Mouse (Mus musculus) CD4-positive, CD25-positive, alpha-beta regulatory T cell (primary cell): ENCODE results near the gene Olfr1044. TPM values are rescaled to one million over a fixed set of nuclear protein-coding genes. Genes with fewer than 3 reads are reported as not detected.

ENCODE experiments used
- polyA plus RNA-seq: library from polyadenylated mRNA; unstranded; fragments of 100-300 nt; shearing (Covaris generic); gene quantifications from one replicate; pipeline ENCODE4 v1.2.1, GENCODE M21; 2017

The Olfr1044 gene
- polyA plus RNA-seq: not detected

DNA sequence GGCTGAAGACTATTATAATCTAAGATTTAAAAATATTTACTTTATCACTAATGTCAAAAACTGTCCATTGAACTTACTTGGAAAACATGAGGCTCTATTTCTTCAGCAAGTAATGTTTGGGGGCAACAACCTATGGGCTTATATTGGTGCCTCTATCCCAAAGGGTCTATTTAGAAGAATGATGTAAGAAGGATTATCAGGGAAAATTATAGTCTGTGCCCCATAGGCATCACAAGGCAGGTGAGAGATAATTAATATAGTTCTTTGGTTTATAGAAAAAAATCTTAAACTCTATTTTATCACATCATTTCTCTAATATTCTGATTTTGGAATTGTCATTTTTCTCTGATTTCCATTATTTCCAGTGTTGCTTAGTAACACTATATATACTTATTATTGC lies at the start of gene Olfr1044:
Gene Olfr1044, minus strand, starts transcription at position 101 of the 400 bp plus-strand sequence.

DNA sequence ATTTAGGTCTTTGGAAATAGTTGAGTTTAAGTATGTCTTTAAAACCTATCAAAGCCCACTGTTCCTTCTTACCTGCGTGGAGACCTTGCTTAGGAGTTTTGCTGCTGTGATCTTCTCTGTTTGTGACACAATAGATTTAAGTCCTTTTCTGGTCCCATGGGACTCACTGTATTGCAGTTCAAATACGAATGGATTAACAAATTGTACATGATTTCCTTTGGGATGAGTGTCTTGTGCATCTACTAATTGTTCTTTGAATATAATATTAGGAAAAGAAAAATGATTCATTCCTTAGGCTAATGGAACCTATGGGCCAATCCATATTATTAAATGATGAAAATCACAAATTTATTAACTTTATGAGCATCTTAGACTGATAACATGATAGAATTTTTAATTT lies 41.6 kb upstream of the Olfr1044 start, which contains the start of gene Olfr1046:
Gene Olfr1046, minus strand, starts transcription at position 101 of the 400 bp plus-strand sequence.

DNA sequence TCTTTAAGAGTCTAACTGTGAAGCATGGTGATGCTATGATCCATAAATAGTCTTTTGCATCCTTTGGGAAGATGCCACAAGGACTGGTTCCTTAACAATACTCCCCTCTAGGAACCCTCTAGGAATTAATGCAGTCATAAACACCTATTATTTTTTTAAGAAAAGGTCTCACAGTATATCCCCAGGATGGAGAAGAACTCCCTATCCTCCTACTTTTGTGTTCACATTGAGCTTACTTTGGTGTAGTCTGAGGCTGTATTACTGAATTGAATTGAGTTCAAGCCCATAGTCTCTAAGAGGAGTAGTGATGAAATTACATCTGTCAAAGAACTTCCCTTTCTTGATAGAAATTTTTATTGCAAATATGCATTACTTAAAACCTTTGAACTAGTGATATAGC lies 25.3 kb upstream of the Olfr1044 start, which contains the start of gene Olfr1045:
Gene Olfr1045, minus strand, starts transcription at position 101 of the 400 bp plus-strand sequence.

GRCm38 (mm10) chr2:86185583-86185982 lies 8.0 kb upstream of the Olfr1044 start, which contains the start of gene Olfr52:
Gene Olfr52 (minus strand): TSS chr2:86185683.

DNA sequence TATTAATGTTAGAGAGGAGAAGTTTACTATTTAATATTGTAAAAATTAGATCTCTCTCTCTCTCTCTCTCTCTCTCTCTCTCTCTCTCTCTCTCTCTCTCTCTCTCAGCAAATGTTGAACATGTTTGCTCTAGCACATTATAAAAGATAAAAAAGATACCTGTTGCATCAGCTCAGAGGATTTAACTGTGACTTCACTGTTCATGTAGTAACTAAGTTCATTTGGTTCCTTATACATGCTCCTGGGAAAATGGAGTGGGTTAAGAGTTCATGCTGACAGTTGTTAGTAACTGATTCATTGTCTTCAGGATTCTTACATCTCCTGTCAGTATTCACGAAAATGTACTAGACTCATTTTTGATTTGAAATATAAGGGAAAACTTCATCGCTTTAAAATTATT lies 10.2 kb downstream of the Olfr1044 start, which contains the start of gene Olfr1043:
Gene Olfr1043, minus strand, starts transcription at position 101 of the 400 bp plus-strand sequence.

DNA sequence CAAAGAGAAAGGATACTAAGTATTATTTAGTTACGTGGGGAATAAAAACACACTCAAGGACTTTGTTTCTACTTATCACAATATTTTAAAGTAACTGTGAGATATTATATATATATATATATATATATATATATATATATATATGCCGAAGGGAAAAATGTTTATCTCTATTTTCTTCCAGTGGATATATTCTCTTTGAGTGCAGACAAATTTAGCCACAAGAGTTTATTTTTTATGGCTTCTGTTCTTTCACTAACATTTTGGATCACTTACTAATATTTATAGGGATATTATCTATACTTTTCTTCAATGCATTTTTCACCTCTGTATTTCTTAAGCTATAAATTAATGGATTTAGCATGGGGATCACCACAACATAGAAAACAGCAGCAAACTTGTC lies 15.9 kb downstream of the Olfr1044 start, which contains the start of gene Olfr1042:
Gene Olfr1042, minus strand, starts transcription at position 101 of the 400 bp plus-strand sequence.

DNA sequence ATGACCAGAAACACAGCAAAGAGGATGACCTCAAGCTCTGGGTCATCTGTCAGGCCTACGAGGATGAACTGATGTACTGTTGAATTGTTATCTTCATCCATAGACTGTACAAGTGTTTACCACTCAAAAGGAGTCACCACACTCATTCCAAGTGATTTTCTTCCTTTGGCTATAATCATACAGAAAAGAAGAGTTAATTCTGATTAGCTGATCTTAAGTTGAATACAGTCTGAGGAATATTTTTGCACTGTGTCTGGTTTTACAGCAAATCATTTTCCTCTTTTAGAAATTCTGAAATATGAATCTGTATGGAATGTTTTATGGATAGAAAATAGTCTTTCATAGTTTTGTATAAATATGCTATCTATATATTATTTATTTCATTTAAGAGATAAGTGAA lies 31.0 kb downstream of the Olfr1044 start, which contains the start of gene Olfr1040:
Gene Olfr1040, minus strand, starts transcription at position 101 of the 400 bp plus-strand sequence.

DNA sequence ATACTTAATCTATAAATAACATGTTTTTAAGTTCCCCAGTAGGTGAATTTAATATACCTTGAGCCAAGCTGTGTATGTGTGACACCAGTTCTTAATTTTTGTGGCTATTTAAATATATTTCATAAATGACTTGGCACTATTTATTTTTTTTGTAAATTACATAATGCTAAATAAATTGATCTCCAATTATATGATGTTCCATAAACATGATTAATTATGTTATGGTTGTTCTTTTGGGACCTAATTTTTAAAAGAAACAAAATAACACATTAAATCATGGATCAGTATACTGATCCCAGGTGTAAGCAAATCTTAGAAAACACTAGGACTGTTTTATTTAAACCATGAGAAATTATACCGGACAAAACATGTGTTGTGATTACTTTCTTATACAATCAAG lies 41.8 kb downstream of the Olfr1044 start, which contains the start of gene Olfr1039:
Gene Olfr1039, minus strand, starts transcription at position 101 of the 400 bp plus-strand sequence.

Other genes with a start within 250 kb of the Olfr1044 start
- not detected for gene Olfr1028, start 227.4 kb downstream of the Olfr1044 start, polyA plus RNA-seq
- 0.10 TPM for gene Olfr1029, start 203.9 kb downstream of the Olfr1044 start, polyA plus RNA-seq
- gene Olfr1030, start 198.5 kb downstream of the Olfr1044 start, polyA plus RNA-seq: 0.04 TPM
- gene Olfr1031, start 187.5 kb downstream of the Olfr1044 start, polyA plus RNA-seq: not detected
- not detected for gene Olfr1032, start 172.3 kb downstream of the Olfr1044 start, polyA plus RNA-seq
- gene Olfr1033, start 157.2 kb downstream of the Olfr1044 start, polyA plus RNA-seq: 3.2 TPM
- not detected for gene Olfr1034, start 132.0 kb downstream of the Olfr1044 start, polyA plus RNA-seq
- not detected for gene Olfr1036, start 103.8 kb downstream of the Olfr1044 start, polyA plus RNA-seq
- not detected for gene Olfr1037, start 90.4 kb downstream of the Olfr1044 start, polyA plus RNA-seq
- not detected for gene Olfr1039, start 41.9 kb downstream of the Olfr1044 start, polyA plus RNA-seq
- gene Olfr1040, start 31.1 kb downstream of the Olfr1044 start, polyA plus RNA-seq: not detected
- gene Olfr1042, start 16.0 kb downstream of the Olfr1044 start, polyA plus RNA-seq: 0.05 TPM
- gene Olfr1043, start 10.3 kb downstream of the Olfr1044 start, polyA plus RNA-seq: 0.11 TPM
- not detected for gene Olfr52, start 7.9 kb upstream of the Olfr1044 start, polyA plus RNA-seq
- not detected for gene Olfr1045, start 25.2 kb upstream of the Olfr1044 start, polyA plus RNA-seq
- gene Olfr1046, start 41.5 kb upstream of the Olfr1044 start, polyA plus RNA-seq: 0.06 TPM
- not detected for gene Olfr1047, start 53.6 kb upstream of the Olfr1044 start, polyA plus RNA-seq
- gene Olfr1048, start 62.5 kb upstream of the Olfr1044 start, polyA plus RNA-seq: not detected
- 0.12 TPM for gene Olfr1049, start 80.5 kb upstream of the Olfr1044 start, polyA plus RNA-seq
- not detected for gene Olfr1051, start 101.3 kb upstream of the Olfr1044 start, polyA plus RNA-seq
- not detected for gene Olfr1052, start 114.6 kb upstream of the Olfr1044 start, polyA plus RNA-seq
- gene Olfr1053, start 137.5 kb upstream of the Olfr1044 start, polyA plus RNA-seq: not detected
- not detected for gene Olfr1054, start 157.6 kb upstream of the Olfr1044 start, polyA plus RNA-seq
- gene Olfr1055, start 172.5 kb upstream of the Olfr1044 start, polyA plus RNA-seq: not detected
- gene Olfr1056, start 184.6 kb upstream of the Olfr1044 start, polyA plus RNA-seq: not detected
- not detected for gene Olfr1057, start 200.6 kb upstream of the Olfr1044 start, polyA plus RNA-seq
- not detected for gene Olfr1058, start 210.7 kb upstream of the Olfr1044 start, polyA plus RNA-seq
- not detected for gene Olfr1061, start 236.2 kb upstream of the Olfr1044 start, polyA plus RNA-seq
- not detected for gene Olfr1062, start 248.9 kb upstream of the Olfr1044 start, polyA plus RNA-seq